Mouse (Mus musculus) embryonic fibroblast, embryonic 13.5 days (primary cell): Measurements from ENCODE around the gene Efr3b. TPM values are rescaled to one million over a fixed set of nuclear protein-coding genes. Genes with fewer than 3 reads are reported as not detected.

Experiments used
- H3K27ac ChIP-seq: 2 replicates; pipeline ENCODE4 v1.5.1; 2012; ENCODE audit warnings: low read length, control low read depth, inconsistent platforms; ENCODE audit not compliant: insufficient read depth
- H3K4me1 ChIP-seq: 2 replicates; pipeline ENCODE4 v1.6.1; 2011; ENCODE audit warnings: low read length; ENCODE audit not compliant: control insufficient read depth, insufficient read depth
- H3K4me3 ChIP-seq: 2 replicates; pipeline ENCODE4 v1.5.1; 2011; ENCODE audit warnings: mild to moderate bottlenecking, control low read depth, low read length; ENCODE audit not compliant: insufficient read depth
- CTCF ChIP-seq: IDR thresholded peaks from 2 replicates; pipeline ENCODE4 v1.5.1; 2011; ENCODE audit warnings: mild to moderate bottlenecking, control low read depth, low read length, moderate library complexity, borderline replicate concordance; ENCODE audit not compliant: insufficient read depth
- POLR2A ChIP-seq: IDR thresholded peaks from 2 replicates; pipeline ENCODE4 v1.6.1; 2011; ENCODE audit warnings: low read depth, mild to moderate bottlenecking, control low read depth, low read length, moderate library complexity
- polyA plus RNA-seq: library from polyadenylated mRNA; stranded (reverse); fragments of >200 nt; gene quantifications from 2 replicates; pipeline ENCODE4 v1.2.4, GENCODE M21; 2011; ENCODE audit warnings: low read depth; ENCODE audit not compliant: missing spikeins, insufficient read length

Efr3b gene
- polyA plus RNA-seq, result 2.0 and 2.1 TPM in 2 replicates

GRCm38 (mm10) chr12:4038061-4039041, at the start of gene Efr3b:
Gene Efr3b (minus strand): TSS chr12:4038915.
- no peak for TF ChIP-seq CTCF
- no peak for TF ChIP-seq POLR2A
- peak within 1 kb of the TSS; percentile 57 for H3K4me3 ChIP-seq
- H3K27ac ChIP-seq, result no peak within 1 kb of the TSS
- no peaks in the 10 kb centered on the region for H3K4me1 ChIP-seq

GRCm38 (mm10) chr12:4083441-4083840, 44.7 kb upstream of the Efr3b start:
- TF ChIP-seq CTCF (no peak), POLR2A (no peak)
- peaks cover 2% of the 10 kb centered on the region for H3K4me1 ChIP-seq
- H3K27ac ChIP-seq, result no peak overlapping the region
- H3K4me3 ChIP-seq, result peak overlapping the region; percentile 5; the same call in 1 of the 2 replicates

GRCm38 (mm10) chr12:4082132-4083001, 43.7 kb upstream of the Efr3b start, which contains the start of gene Dnajc27:
Gene Dnajc27 (plus strand): TSS chr12:4082583.
- TF ChIP-seq POLR2A (peak; percentile 63), CTCF (no peak)
- Histone ChIP-seq H3K27ac (peak within 1 kb of the TSS; percentile 79), H3K4me1 (peaks cover 2% of the 10 kb centered on the region), H3K4me3 (peak within 1 kb of the TSS; percentile 55)

- Histone ChIP-seq H3K4me3 (no peak overlapping the region), H3K27ac (no peak overlapping the region), H3K4me1 (peaks cover 2% of the 10 kb centered on the region)
- TF ChIP-seq POLR2A (no peak), CTCF (no peak)
Measured at GRCm38 (mm10) chr12:4080311-4080710, 41.6 kb upstream of the Efr3b start.

GRCm38 (mm10) chr12:4078069-4078468, 39.4 kb upstream of the Efr3b start:
- TF ChIP-seq CTCF, result no peak
- no peak for TF ChIP-seq POLR2A
- no peak overlapping the region for H3K27ac ChIP-seq
- H3K4me3 ChIP-seq, result no peak overlapping the region
- H3K4me1 ChIP-seq, result no peaks in the 10 kb centered on the region

GRCm38 (mm10) chr12:4076383-4076782, 37.7 kb upstream of the Efr3b start:
- no peak for TF ChIP-seq POLR2A
- H3K4me1 ChIP-seq, result no peaks in the 10 kb centered on the region
- H3K27ac ChIP-seq, result no peak overlapping the region
- H3K4me3 ChIP-seq, result no peak overlapping the region

GRCm38 (mm10) chr12:4075407-4075806, 36.7 kb upstream of the Efr3b start:
- TF ChIP-seq POLR2A (no peak), CTCF (no peak)
- Histone ChIP-seq H3K4me1 (no peaks in the 10 kb centered on the region), H3K27ac (no peak overlapping the region), H3K4me3 (no peak overlapping the region)

- no peaks in the 10 kb centered on the region for H3K4me1 ChIP-seq
- TF ChIP-seq CTCF (no peak), POLR2A (no peak)
- H3K4me3 ChIP-seq, result no peak overlapping the region
- H3K27ac ChIP-seq, result no peak overlapping the region
Measured at GRCm38 (mm10) chr12:4071671-4072070, 33.0 kb upstream of the Efr3b start.

GRCm38 (mm10) chr12:4068551-4068950, 29.8 kb upstream of the Efr3b start:
- no peak overlapping the region for H3K4me3 ChIP-seq
- no peaks in the 10 kb centered on the region for H3K4me1 ChIP-seq
- H3K27ac ChIP-seq, result no peak overlapping the region
- TF ChIP-seq CTCF (no peak), POLR2A (no peak)
